Mouse (Mus musculus) hindbrain, embryonic 15.5 days (tissue): ENCODE results near the gene Gm9844. TPM values are rescaled to one million over a fixed set of nuclear protein-coding genes. Genes with fewer than 3 reads are reported as not detected.
A peak's percentile ranks its signal among the peaks of the same experiment; 100 is the strongest.
"Not testable (repeated sequence)": the region's sequence is repeated elsewhere in the genome, so short reads cannot be mapped to it uniquely, and the experiment has no call there.

Experiments used
- ATAC-seq: fragments of 200-750 bp; cut with Nextera tagmentation; 2 replicates; pipeline ENCODE4 v1.8.0; 2017; ENCODE audit warnings: low read depth, moderate number of reproducible peaks, moderate TSS enrichment; ENCODE audit not compliant: low FRiP score
- H3K27ac ChIP-seq: fragments of 300-500 bp; sonication (generic); replicated peaks from 2 replicates; pipeline ENCODE4 v1.5.1; 2015; ENCODE audit warnings: mild to moderate bottlenecking, inconsistent platforms
- H3K27me3 ChIP-seq: fragments of 300-500 bp; sonication (generic); 2 replicates; pipeline ENCODE4 v1.6.1; 2015; ENCODE audit warnings: control low read depth, inconsistent platforms
- H3K36me3 ChIP-seq: fragments of 300-500 bp; sonication (generic); 2 replicates; pipeline ENCODE4 v1.6.1; 2015; ENCODE audit warnings: control low read depth, inconsistent platforms
- H3K4me1 ChIP-seq: fragments of 300-500 bp; sonication (generic); replicated peaks from 2 replicates; pipeline ENCODE4 v1.6.1; 2015; ENCODE audit warnings: control low read depth, inconsistent platforms
- H3K4me2 ChIP-seq: fragments of 300-500 bp; sonication (generic); 2 replicates; pipeline ENCODE4 v1.6.1; 2015; ENCODE audit warnings: moderate library complexity, mild to moderate bottlenecking, inconsistent platforms
- H3K4me3 ChIP-seq: fragments of 300-500 bp; sonication (generic); 2 replicates; pipeline ENCODE4 v1.5.1; 2015; ENCODE audit warnings: mild to moderate bottlenecking, inconsistent platforms
- H3K9ac ChIP-seq: fragments of 300-500 bp; sonication (generic); 2 replicates; pipeline ENCODE4 v1.6.1; 2015; ENCODE audit warnings: inconsistent platforms
- H3K9me3 ChIP-seq: fragments of 300-500 bp; sonication (generic); 2 replicates; pipeline ENCODE4 v1.6.1; 2016; ENCODE audit warnings: control low read depth, inconsistent platforms
- WGBS: fragments of 180-500 bp; shearing (Covaris S2); methylation state at CpG from one replicate; pipeline ENCODE4 v1.1.7; 2015; 5-methylcytosine and 5-hydroxymethylcytosine counted together
- polyA plus RNA-seq: library from polyadenylated mRNA; unstranded; fragments of >200 nt; fragmentation: Nextera tagmentation; extraction: Ambion mirVana; gene quantifications from 2 replicates; pipeline ENCODE4 v1.2.1, GENCODE M21; 2015

Gene Gm9844
- 29.3 and 43.6 TPM in 2 replicates for polyA plus RNA-seq

DNA sequence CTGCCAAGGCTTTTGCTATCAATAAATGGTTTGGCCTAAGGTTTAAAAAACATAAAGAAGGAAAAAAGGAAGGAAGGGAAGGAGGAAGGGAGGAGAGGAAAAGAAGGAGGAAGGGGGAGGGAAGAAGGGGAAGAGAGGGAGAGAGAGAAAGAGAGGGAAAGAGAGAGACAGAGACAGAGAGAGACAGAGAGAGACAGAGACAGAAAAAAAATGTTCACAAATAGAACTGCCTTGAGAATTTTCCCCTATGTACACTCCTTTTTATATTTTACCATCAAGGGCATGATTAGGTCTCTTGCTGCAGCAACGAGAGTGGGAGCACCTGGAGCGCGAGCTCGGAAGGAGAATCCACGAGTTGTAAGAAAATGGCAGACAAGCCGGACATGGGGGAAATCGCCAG lies at the start of gene Gm9844:
TSS of gene Gm9844 (plus strand) at position 301 of the 400 bp plus-strand sequence.
- H3K4me2 ChIP-seq, result no peak within 1 kb of the TSS
- WGBS, result 90% methylated on average over 7 of the region's 7 CpGs
- no peaks in the 10 kb centered on the region for H3K9me3 ChIP-seq
- H3K27ac ChIP-seq, result no peak within 1 kb of the TSS
- no peak within 1 kb of the TSS for H3K9ac ChIP-seq
- no peak for ATAC-seq
- H3K4me1 ChIP-seq, result no peaks in the 10 kb centered on the region
- H3K4me3 ChIP-seq, result no peak within 1 kb of the TSS
- H3K36me3 ChIP-seq, result no peaks in the 10 kb centered on the region
- no peaks in the 10 kb centered on the region for H3K27me3 ChIP-seq

DNA sequence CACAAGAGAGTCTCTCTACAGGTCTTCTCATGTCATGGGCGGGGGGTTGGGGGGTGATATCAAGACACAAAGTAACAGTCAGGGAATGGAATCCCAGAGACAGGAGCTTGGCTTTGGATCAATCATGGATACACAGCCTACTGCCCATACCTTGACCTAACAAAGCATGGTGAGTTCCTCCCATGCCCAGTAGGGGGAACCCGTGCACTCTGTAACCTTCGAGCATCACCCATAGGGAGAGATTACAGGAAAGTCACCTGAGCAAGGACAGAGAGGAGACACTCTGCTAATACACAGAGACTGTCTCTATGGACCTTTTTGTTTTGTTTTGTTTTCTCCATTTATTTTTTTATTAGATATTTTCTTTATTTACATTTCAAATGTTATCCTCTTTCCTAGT lies 44.5 kb upstream of the Gm9844 start:
- H3K9me3 ChIP-seq, result no peaks in the 10 kb centered on the region
- 1% methylated on average over 3 of the region's 3 CpGs for WGBS
- ATAC-seq, result peak; percentile 54; the same call in 1 of the 2 replicates

GRCm38 (mm10) chr7:24824452-24824851 lies 37.6 kb upstream of the Gm9844 start:
- no peaks in the 10 kb centered on the region for H3K36me3 ChIP-seq
- WGBS, result 76% methylated on average over 7 of the region's 7 CpGs
- no peak overlapping the region for H3K4me3 ChIP-seq
- no peaks in the 10 kb centered on the region for H3K27me3 ChIP-seq
- no peak overlapping the region for H3K4me2 ChIP-seq
- ATAC-seq, result no peak
- no peaks in the 10 kb centered on the region for H3K9me3 ChIP-seq
- H3K9ac ChIP-seq, result no peak overlapping the region
- no peaks in the 10 kb centered on the region for H3K4me1 ChIP-seq
- no peak overlapping the region for H3K27ac ChIP-seq

More for the DNA sequence above, 44.5 kb upstream of the Gm9844 start:
- Histone ChIP-seq H3K4me3 (no peak overlapping the region), H3K9ac (no peak overlapping the region), H3K4me2 (no peak overlapping the region), H3K27ac (no peak overlapping the region), H3K36me3 (no peaks in the 10 kb centered on the region), H3K4me1 (no peaks in the 10 kb centered on the region), H3K27me3 (no peaks in the 10 kb centered on the region)

GRCm38 (mm10) chr7:24827181-24827580 lies 34.8 kb upstream of the Gm9844 start:
- Histone ChIP-seq H3K9me3 (no peaks in the 10 kb centered on the region), H3K27me3 (no peaks in the 10 kb centered on the region), H3K4me3 (no peak overlapping the region), H3K4me2 (no peak overlapping the region), H3K27ac (no peak overlapping the region), H3K9ac (no peak overlapping the region), H3K4me1 (no peaks in the 10 kb centered on the region), H3K36me3 (no peaks in the 10 kb centered on the region)
- WGBS, result 91% methylated on average over 4 of the region's 4 CpGs
- no peak for ATAC-seq

GRCm38 (mm10) chr7:24838732-24839409 lies 23.1 kb upstream of the Gm9844 start:
- H3K4me2 ChIP-seq, H3K9ac ChIP-seq, H3K36me3 ChIP-seq, H3K27me3 ChIP-seq, H3K4me1 ChIP-seq, H3K4me3 ChIP-seq, ATAC-seq, H3K9me3 ChIP-seq, H3K27ac ChIP-seq: not testable (repeated sequence)
- 70% methylated on average over 12 of the region's 13 CpGs for WGBS

GRCm38 (mm10) chr7:24839410-24839808 lies 22.6 kb upstream of the Gm9844 start:
- Histone ChIP-seq H3K9me3 (no peaks in the 10 kb centered on the region), H3K4me1 (no peaks in the 10 kb centered on the region), H3K36me3 (no peaks in the 10 kb centered on the region), H3K4me2 (no peak overlapping the region), H3K27me3 (no peaks in the 10 kb centered on the region), H3K27ac (no peak overlapping the region), H3K9ac (no peak overlapping the region), H3K4me3 (no peak overlapping the region)
- no peak for ATAC-seq
- WGBS, result 90% methylated on average over 8 of the region's 8 CpGs

DNA sequence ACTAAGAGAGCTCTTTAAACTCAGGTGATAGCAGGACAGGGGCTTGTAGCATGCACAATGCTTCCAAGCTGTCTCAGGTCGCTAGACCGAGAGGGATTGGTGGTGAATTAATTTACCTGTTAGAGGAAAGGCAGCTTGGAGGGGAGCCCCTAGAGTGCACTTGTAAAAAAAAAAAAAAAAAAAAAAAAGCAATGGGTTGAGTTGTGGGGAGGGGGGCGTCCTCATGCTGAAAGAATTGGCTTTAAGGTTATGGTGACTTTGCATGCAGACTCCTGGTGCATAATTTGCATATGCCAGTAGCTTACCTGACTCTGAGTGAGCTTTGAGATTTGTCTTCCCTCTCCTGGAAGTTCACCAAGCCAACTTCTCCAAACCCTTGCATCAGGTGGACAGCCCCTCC lies 21.7 kb upstream of the Gm9844 start:
- H3K9ac ChIP-seq, result no peak overlapping the region
- no peak for ATAC-seq
- H3K4me1 ChIP-seq, result no peaks in the 10 kb centered on the region
- H3K27ac ChIP-seq, result no peak overlapping the region
- H3K27me3 ChIP-seq, result no peaks in the 10 kb centered on the region
- H3K4me2 ChIP-seq, result no peak overlapping the region
- WGBS, result 63% methylated on average over 3 of the region's 3 CpGs
- H3K9me3 ChIP-seq, result no peaks in the 10 kb centered on the region
- no peak overlapping the region for H3K4me3 ChIP-seq
- no peaks in the 10 kb centered on the region for H3K36me3 ChIP-seq

DNA sequence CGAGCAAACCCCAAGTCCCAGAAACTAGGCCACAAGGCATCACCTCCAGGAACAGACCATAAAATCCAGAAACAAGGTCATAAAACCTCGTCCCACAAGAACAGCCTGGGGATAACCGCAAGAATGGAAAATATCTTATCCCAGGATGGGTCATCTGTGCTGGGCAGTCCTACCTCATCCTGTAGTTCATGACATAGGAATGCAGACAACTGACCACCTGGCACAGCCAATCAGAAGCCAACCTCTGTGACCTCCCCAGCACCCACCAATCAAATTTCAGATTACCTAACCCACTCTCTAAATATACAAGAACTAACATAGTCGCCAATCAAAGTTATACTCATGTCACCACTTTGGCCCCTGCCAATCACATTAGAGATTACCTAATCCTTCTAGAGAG lies 21.0 kb upstream of the Gm9844 start:
- Histone ChIP-seq H3K4me2 (no peak overlapping the region), H3K9me3 (no peaks in the 10 kb centered on the region), H3K27me3 (no peaks in the 10 kb centered on the region), H3K9ac (no peak overlapping the region), H3K36me3 (no peaks in the 10 kb centered on the region), H3K4me3 (no peak overlapping the region), H3K27ac (no peak overlapping the region), H3K4me1 (no peaks in the 10 kb centered on the region)
- no peak for ATAC-seq
- 81% methylated on average over 4 of the region's 4 CpGs for WGBS

DNA sequence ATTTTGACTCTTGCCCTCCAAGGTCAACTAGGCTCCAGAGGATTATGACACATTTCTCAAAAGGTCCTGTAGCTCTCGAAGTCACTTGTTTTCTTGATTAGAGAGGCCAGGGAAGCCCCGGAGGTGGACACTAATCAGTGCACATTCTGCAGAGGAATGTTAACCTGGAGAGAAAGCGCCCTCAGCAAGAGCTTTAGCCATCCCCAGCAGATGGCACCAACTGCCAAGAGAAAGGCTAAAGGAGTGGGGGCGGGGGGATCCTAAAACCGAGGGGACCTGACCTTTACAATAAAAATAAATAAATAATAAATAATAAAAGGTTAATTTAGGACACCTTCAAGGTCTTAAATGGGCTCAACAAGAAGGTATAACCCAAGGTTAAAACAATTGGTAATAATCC lies 17.9 kb upstream of the Gm9844 start:
- Histone ChIP-seq H3K4me3 (no peak overlapping the region), H3K9me3 (no peaks in the 10 kb centered on the region), H3K27ac (no peak overlapping the region), H3K4me1 (no peaks in the 10 kb centered on the region), H3K4me2 (no peak overlapping the region), H3K9ac (no peak overlapping the region), H3K36me3 (no peaks in the 10 kb centered on the region), H3K27me3 (no peaks in the 10 kb centered on the region)
- no peak for ATAC-seq
- WGBS, result 44% methylated on average over 5 of the region's 5 CpGs

DNA sequence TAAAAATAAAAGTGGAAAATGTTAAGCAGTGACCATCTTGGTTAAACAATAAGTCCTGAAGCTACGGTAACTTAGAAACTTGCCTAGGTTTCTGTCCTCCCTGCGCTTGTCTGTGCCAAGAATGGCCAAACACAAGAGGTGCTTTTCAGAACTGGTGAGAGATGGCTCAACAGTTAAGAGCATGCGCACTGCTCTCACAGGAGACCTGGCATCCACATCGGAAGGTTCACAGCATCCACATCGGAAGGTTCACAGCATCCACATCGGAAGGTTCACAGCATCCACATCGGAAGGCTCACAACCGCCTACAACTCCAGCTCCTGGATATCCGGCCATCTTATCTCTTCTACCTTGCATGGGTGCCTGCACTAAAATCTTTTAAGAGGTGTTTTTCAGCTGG lies 16.8 kb upstream of the Gm9844 start:
- no peak overlapping the region for H3K4me3 ChIP-seq
- ATAC-seq, result no peak
- no peaks in the 10 kb centered on the region for H3K27me3 ChIP-seq
- WGBS, result 86% methylated on average over 9 of the region's 9 CpGs
- no peaks in the 10 kb centered on the region for H3K9me3 ChIP-seq
- no peaks in the 10 kb centered on the region for H3K4me1 ChIP-seq
- H3K36me3 ChIP-seq, result no peaks in the 10 kb centered on the region
- H3K9ac ChIP-seq, result no peak overlapping the region
- H3K4me2 ChIP-seq, result no peak overlapping the region
- H3K27ac ChIP-seq, result no peak overlapping the region

DNA sequence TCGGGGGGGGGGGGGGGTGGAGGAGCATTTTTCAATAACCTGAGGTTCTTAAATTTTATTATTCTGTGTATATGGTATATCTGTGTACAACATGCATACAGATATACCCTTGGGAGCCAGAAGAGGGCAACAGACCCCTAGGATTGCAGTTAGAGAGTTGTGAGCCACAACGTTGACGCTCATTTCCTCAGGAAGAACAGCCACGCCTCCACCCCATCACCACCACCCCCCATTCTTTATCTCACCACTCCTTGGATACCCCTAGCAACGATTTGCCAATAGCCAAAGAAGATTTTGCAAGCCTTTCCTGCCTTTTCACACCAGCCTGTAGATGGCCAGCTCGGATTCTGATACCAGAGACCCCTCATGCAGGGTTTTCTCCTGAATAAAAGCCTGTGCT lies 16.3 kb upstream of the Gm9844 start:
- WGBS, result 6% methylated on average over 6 of the region's 6 CpGs
- no peak for ATAC-seq
- no peak overlapping the region for H3K4me2 ChIP-seq
- H3K36me3 ChIP-seq, result no peaks in the 10 kb centered on the region
- H3K9ac ChIP-seq, result no peak overlapping the region
- no peak overlapping the region for H3K4me3 ChIP-seq
- no peaks in the 10 kb centered on the region for H3K27me3 ChIP-seq
- no peaks in the 10 kb centered on the region for H3K9me3 ChIP-seq
- no peak overlapping the region; the same call in 1 of the 2 replicates for H3K27ac ChIP-seq
- H3K4me1 ChIP-seq, result no peaks in the 10 kb centered on the region

DNA sequence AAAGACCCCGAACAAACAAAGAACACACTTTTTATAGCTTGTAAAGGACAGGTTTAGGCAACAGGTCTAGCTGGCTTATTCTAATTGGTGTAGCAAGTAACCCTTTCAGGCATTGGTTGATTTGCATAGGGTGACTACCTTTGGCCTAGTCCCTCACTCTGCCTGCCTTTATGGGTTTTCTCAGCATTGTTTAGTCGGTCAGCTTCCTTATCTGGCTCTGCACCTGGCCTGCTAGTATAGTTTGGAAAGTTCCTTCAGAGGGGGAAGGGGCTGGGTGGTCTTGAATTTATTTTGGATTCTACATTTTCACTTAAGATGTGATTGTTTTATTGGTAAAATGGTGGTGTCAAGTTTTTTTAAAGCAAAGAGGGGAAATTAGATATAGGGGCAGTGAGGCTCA lies 15.4 kb upstream of the Gm9844 start:
- 46% methylated on average over 2 of the region's 2 CpGs for WGBS
- ATAC-seq, H3K4me2 ChIP-seq: not testable (repeated sequence)

GRCm38 (mm10) chr7:24850162-24850561 lies 11.9 kb upstream of the Gm9844 start:
- ATAC-seq, result no peak
- Histone ChIP-seq H3K4me3 (no peak overlapping the region), H3K27ac (no peak overlapping the region), H3K9ac (no peak overlapping the region), H3K4me2 (no peak overlapping the region), H3K9me3 (no peaks in the 10 kb centered on the region), H3K36me3 (no peaks in the 10 kb centered on the region), H3K4me1 (no peaks in the 10 kb centered on the region), H3K27me3 (no peaks in the 10 kb centered on the region)
- WGBS, result 20% methylated on average over 5 of the region's 5 CpGs

More for the DNA sequence above, 15.4 kb upstream of the Gm9844 start:
- H3K27ac ChIP-seq, H3K4me3 ChIP-seq, H3K36me3 ChIP-seq, H3K9ac ChIP-seq, H3K4me1 ChIP-seq, H3K27me3 ChIP-seq, H3K9me3 ChIP-seq: not testable (repeated sequence)
